Mouse (Mus musculus): Measurements from ENCODE around the gene Mapk12.

Gene Mapk12

GRCm38 (mm10) chr15:89171526-89172051, 31.1 kb upstream of the Mapk12 start:
- in situ Hi-C loops (cut with MseI, MboI) = no loop called here

- in situ Hi-C loops (cut with MseI, MboI) = no loop called here
These were observed 29.6 kb upstream of the Mapk12 start for GRCm38 (mm10) chr15:89170102-89170501.

- in situ Hi-C loops (cut with MseI, MboI) = no loop called here
These were observed 28.9 kb upstream of the Mapk12 start for GRCm38 (mm10) chr15:89169431-89169830.

DNA sequence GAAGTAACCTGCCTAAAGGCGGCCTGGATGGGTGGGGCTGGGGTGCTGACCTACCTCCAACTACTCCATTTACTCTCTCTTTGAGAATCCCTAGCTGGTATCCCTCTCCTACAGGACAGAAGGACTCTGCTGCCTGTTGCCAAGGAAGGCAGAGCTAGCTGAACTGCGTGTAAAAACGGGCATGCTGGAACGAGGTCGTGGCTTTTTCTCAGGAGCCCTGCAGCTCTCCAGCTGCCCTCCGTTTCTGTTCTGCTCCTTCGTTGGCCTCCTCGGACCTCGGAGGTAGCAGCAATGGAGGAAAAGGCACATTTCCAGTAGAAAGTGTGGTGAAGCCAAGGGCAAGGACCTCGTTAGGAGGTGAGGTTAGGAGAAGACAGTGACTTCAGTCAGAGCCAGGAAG, 28.4 kb upstream of the Mapk12 start:
- in situ Hi-C loops (cut with MseI, MboI) = no loop called here

- in situ Hi-C loops (cut with MseI, MboI) = no loop called here
These were observed 25.0 kb upstream of the Mapk12 start for GRCm38 (mm10) chr15:89165478-89165877.

DNA sequence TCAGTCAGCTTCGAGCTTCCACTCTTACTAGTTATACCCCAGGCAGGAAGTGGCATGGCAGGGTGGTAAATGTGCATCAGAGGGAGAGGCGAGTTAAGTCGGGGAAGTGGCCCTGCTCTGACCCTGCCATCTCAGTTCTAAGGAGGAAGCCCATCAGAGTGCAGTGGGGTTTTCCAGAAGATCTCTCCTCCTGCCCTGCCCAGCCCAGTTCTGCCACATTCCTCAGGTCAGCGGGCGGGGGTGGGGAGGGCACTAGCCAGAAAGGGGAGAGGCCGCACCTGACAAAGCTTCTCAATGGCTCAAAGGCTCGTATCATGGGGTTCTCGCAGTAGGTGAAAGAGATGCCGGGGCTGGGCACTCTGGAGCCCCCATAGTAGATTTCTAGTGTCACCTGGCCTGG, 20.9 kb upstream of the Mapk12 start:
- in situ Hi-C loops (cut with MseI, MboI) = no loop called here

DNA sequence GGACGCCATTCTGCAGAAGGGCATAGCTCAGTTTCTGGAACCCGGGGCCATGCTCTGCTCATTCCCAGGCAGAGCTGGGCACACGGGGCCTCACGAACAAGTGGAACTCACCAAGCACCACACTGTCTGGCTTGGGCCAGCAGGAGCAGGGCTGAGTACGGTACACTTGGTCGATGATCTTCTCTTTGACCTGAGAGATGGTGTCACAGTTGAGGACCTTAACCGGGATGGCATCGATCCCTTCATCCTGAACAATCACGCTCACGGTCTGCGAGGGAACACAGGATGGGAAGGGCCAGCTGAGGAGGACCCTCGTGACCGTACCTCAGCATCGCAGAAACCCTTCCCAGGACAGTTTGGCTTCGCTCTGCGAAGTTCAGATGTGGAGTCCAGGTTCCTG, 18.0 kb upstream of the Mapk12 start:
- in situ Hi-C loops (cut with MseI, MboI) = no loop called here

DNA sequence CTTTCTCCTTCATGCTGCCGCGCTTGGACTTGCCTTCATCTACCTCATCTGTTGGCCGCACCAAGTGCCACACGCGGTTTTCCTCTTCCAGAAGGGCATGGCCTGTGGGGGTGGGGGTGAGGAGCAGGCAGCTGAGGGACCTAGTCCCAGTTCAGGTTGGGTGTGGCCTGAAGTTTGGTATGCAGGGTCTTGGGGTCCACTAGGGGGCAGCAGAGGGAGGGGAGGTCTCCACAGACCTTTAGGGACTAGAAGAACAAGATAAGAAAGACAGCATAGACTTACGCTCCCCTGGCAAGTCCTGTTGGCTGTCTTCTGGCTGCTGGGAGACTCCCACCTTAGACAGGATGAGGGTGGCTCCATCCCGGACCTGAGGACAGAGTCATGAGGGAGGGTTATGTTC, 17.5 kb upstream of the Mapk12 start:
- in situ Hi-C loops (cut with MseI, MboI) = no loop called here

DNA sequence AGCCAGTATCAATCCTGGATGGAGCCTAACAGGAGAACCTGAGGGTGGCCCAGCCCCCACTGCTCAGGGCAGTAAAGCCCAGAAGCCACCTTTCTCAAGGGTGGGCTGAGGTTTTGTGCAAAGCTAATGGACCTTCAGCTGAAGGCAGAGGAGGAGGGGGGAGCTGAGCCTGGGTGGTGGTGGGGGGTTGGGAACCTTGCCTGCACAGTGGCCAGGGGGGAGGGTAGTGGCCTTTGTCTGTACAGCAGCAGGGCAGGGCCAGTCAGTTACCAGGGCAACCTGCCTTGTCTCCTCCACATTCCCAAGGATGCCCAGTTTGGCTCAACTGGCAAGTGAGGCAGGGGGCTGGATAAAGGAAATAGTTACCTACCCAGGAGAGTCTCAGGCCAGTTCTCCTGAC, 11.8 kb upstream of the Mapk12 start:
- in situ Hi-C loops (cut with MseI, MboI) = no loop called here

DNA sequence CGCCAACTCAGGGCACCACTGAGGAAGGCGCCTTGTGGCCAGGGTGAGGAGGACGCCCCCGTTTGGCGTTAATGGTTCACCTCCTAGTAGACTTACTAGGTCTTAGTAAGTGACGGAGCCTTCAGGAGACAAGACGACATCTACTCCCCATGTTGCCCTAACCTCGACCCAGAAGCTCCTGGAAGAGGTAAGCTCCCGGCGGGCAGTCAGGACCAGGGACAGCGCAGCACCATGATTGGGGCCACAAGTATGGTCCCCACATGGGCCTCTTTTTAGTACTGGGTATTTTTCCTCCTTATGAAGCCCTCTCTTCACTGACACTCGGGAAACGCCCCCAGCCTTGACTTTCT, 9.5 kb upstream of the Mapk12 start:
- in situ Hi-C loops (cut with MseI, MboI) = no loop called here

DNA sequence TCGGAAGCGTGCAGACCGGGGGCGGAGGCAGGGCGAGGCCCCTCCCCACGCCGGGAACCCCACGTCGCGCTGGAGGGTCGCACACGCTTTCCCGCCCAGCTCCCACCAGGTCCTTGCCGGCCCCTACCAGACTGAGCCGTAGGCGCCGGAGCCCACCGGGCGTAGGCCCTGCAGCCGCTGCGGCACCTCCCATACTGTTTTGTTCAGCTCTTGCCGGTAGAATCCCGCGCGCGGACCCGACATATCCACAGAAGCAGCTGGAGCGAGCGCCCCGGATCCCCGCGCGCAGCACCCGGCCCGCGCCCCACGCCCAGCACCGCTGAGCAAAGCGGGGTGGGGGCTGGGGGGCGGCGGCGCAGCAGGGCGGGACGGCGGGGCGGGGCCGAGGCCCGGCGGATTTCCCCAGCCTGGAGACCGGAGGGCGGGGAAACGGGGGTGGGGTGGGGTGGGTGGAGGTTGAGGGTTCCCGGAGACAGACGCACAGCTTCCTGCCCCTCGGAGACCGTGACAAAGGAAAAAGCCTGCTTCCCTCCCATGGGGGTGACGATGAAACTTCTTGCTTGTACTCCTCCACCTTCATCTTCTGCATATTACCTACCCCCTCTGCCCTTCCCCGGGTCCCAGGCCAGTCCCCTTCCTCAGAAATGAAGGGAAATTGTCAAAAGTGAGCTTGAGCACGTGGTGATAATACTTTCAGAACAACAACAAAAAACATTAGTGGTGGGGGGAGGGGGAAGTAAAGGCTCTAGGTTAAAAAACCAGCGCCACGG, 9.0 kb upstream of the Mapk12 start, which contains the start of gene Mapk11:
Gene Mapk11, minus strand, starts transcription at position 358 of the 770 bp plus-strand sequence.
- in situ Hi-C loops (cut with MseI, MboI) = no loop called here

DNA sequence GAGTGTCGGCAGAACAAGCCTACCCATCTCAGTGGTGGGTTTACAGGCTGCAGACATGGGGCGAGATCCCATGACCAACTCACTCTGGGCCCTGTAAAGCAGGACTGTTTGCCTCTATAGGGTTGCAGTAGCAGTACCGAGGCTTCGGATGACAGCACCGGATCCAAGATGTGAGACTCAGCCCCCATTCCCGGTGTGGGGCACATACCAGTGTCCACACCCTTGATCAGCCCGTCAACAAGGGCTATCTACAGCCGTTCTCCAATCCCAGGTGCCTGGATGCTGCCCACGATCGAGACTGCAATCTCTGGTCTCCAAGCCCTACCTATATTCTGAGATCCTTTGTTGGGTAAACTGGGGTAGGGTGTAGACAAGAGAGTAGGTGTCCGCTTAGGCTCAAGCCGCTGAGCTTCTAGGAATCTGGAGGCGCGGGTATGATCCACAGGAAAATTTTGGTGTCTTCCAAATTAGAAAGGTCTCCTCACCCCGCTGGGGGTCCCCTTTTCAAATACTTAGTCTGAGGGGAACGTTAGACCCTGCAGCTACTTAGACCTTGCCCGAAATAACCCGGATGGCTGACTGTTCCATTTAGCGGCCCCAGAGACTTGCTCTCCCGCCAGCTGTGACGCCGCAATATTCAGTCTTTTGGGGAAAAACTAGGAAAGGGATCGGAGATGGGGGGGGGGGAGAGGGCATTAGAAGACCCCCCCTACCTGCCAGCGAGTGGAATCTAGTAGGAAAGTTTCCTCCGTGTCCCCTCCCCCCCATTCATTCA, 8.2 kb upstream of the Mapk12 start:
- in situ Hi-C loops (cut with MseI, MboI) = no loop called here

DNA sequence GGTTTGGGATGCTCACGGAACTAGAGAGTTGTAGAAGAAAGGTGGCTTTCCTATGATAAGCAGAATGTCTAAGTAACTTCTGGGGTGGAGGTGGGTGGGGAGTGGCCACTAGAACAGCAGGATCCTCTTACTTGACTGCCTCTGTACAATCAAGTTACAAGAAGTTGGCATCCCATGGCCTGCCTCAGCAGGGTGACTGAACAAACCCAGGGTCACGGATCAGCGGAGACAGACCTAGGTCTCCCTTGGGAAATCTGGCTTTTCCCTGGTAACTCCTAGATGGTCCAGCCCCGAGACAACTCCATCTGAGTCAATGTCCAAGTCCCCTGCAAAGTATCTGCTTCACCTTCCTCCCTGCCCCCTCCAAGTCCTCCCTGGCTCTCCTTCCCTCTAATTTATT, 7.4 kb upstream of the Mapk12 start:
- in situ Hi-C loops (cut with MseI, MboI) = no loop called here

- in situ Hi-C loops (cut with MseI, MboI) = no loop called here
These were observed 7.0 kb upstream of the Mapk12 start for GRCm38 (mm10) chr15:89147456-89147855.

DNA sequence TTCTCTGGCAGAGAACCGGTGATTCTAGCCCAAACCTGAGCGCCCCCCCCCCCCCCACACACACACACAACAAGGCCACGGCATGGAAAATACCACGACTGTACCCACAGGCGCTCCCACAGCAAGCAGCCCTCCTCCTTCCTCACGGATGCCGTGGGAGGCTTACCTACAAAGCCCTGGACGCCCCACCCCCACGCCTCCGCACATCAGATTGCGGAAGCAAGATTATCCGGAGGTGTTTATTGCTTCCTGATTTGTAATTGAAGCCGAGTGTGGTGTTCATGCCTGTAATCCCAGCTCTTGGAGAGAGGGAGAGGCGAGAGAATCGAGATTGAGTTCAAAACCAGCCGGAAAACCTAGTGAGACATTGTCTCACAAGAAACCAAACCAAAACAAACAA, 6.5 kb upstream of the Mapk12 start:
- in situ Hi-C loops (cut with MseI, MboI) = no loop called here

DNA sequence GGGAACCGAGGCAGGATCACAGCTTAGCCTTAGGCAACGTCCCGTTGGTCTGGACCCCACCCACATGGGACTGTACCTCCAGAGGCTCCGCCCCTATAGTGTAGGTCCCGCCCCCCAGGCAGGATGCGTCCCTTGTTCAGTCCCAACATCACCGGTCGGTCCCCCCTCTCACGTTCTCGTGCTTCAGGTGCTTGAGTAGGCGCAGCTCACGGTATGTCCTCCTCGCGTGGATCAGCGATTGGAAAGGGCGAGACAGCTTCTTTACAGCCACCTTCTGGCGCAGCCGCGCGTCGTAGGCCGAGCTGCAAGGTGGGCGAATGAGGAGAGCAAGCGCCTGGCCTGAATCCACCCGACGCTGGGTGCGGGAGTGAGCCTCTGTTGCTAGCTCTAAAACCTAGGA, 6.0 kb upstream of the Mapk12 start:
- in situ Hi-C loops (cut with MseI, MboI) = no loop called here

GRCm38 (mm10) chr15:89145813-89146350, 5.4 kb upstream of the Mapk12 start:
- in situ Hi-C loops (cut with MseI, MboI) = no loop called here

GRCm38 (mm10) chr15:89144965-89145364, 4.5 kb upstream of the Mapk12 start:
- in situ Hi-C loops (cut with MseI, MboI) = no loop called here

- in situ Hi-C loops (cut with MseI, MboI) = no loop called here
These were observed 2.6 kb upstream of the Mapk12 start for GRCm38 (mm10) chr15:89143134-89143533.

GRCm38 (mm10) chr15:89141905-89142304, 1.4 kb upstream of the Mapk12 start:
- in situ Hi-C loops (cut with MseI, MboI) = no loop called here

- in situ Hi-C loops (cut with MseI, MboI) = no loop called here
These were observed 940 bp upstream of the Mapk12 start for GRCm38 (mm10) chr15:89141443-89141842.

DNA sequence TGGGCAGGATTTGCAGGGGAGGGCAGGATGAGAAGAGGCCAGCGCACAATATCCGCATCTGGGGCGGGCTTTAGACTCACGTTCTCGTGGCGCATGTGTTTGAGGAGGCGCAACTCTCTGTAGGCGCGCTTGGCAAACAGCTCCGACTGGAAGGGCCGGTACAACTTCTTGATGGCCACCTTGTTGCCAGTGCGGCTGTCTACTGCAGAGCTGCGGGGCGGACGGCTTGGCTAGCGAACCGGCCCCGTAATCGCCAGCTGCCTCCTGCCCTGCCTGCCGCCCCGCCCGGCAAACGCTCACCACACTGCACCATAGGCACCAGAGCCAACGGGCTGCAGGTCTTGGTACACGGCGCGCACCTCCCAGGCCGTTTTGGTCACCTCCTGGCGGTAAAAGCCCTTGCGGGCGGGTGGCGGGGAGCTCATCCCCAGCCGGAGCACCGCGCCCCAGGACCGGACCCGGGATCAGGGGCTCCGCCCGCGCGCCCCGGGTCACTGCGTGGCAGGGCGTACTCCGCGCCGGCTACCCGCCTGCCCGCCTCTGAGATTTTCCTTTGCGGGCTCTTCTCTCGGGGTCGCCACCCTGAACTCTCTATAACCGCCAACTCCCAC, 350 bp downstream of the Mapk12 start:
- in situ Hi-C loops (cut with MseI, MboI) = no loop called here

All from mouse trophoblast stem cell (cell line).